Mouse (Mus musculus) cerebellum, adult 11 months (tissue): ENCODE measurements around the gene Atp23.

Experiments used
- DNase-seq: peaks from one replicate; pipeline ENCODE4 v3.0.0; 2022

The Atp23 gene

GRCm38 (mm10) chr10:126900821-126901487 is at the start of gene Atp23:
Atp23 (minus strand) TSS chr10:126901355.
- peak; percentile 92 for DNase-seq

GRCm38 (mm10) chr10:126950572-126950971 is 49.4 kb upstream of the Atp23 start:
- no peak for DNase-seq

GRCm38 (mm10) chr10:126949824-126950223 is 48.7 kb upstream of the Atp23 start:
- DNase-seq: no peak

GRCm38 (mm10) chr10:126945531-126945930 is 44.4 kb upstream of the Atp23 start:
- no peak for DNase-seq

GRCm38 (mm10) chr10:126940949-126941348 is 39.8 kb upstream of the Atp23 start:
- DNase-seq: no peak

- no peak for DNase-seq
These were observed 34.6 kb upstream of the Atp23 start for GRCm38 (mm10) chr10:126935556-126936381.

- DNase-seq: no peak
These were observed 34.0 kb upstream of the Atp23 start for GRCm38 (mm10) chr10:126935121-126935520.

GRCm38 (mm10) chr10:126934561-126934960 is 33.4 kb upstream of the Atp23 start:
- no peak for DNase-seq

- no peak for DNase-seq
These were observed 30.6 kb upstream of the Atp23 start for GRCm38 (mm10) chr10:126931760-126932139.

GRCm38 (mm10) chr10:126931123-126931759 is 30.1 kb upstream of the Atp23 start:
- DNase-seq: no peak

GRCm38 (mm10) chr10:126930270-126931121 is 29.3 kb upstream of the Atp23 start:
- DNase-seq: no peak

- DNase-seq: no peak
These were observed 28.4 kb upstream of the Atp23 start for GRCm38 (mm10) chr10:126929543-126929942.

GRCm38 (mm10) chr10:126928819-126929206 is 27.7 kb upstream of the Atp23 start:
- no peak for DNase-seq

GRCm38 (mm10) chr10:126928011-126928818 is 27.1 kb upstream of the Atp23 start:
- DNase-seq: peak; percentile 82

GRCm38 (mm10) chr10:126927101-126927961 is 26.2 kb upstream of the Atp23 start:
- peak; percentile 57 for DNase-seq

GRCm38 (mm10) chr10:126925391-126925790 is 24.2 kb upstream of the Atp23 start:
- no peak for DNase-seq

- peak; percentile 62 for DNase-seq
These were observed 22.9 kb upstream of the Atp23 start for GRCm38 (mm10) chr10:126924087-126924486.

- no peak for DNase-seq
These were observed 19.1 kb upstream of the Atp23 start for GRCm38 (mm10) chr10:126920220-126920619.

GRCm38 (mm10) chr10:126919067-126919466 is 17.9 kb upstream of the Atp23 start:
- peak; percentile 92 for DNase-seq

GRCm38 (mm10) chr10:126914288-126914687 is 13.1 kb upstream of the Atp23 start:
- DNase-seq: no peak

GRCm38 (mm10) chr10:126911479-126911878 is 10.3 kb upstream of the Atp23 start:
- DNase-seq: no peak
